Mouse (Mus musculus): ENCODE measurements at regions not wholly inside any gene's neighbourhood (a gene's known extent, or its start where the extent isn't known, plus 50 kb on each side); places are given as distances from the start of the nearest gene placed in this dataset.

GRCm38 (mm10) chr19:14343890-14344289 lies 254.0 kb downstream of the Tle4 start:
- DNase-seq (ENCODE audit: low spot score in 2 of 2) = no peak

GRCm38 (mm10) chr19:14344467-14344866 lies 253.4 kb downstream of the Tle4 start:
- DNase-seq (ENCODE audit: low spot score in 2 of 2) = no peak

- no peak for DNase-seq (ENCODE audit: low spot score in 2 of 2)
Measured at GRCm38 (mm10) chr19:14347026-14347425, 250.8 kb downstream of the Tle4 start.

- DNase-seq (ENCODE audit: low spot score in 2 of 2) = no peak
Measured at GRCm38 (mm10) chr19:14347429-14347828, 250.4 kb downstream of the Tle4 start.

- no peak for DNase-seq (ENCODE audit: low spot score in 2 of 2)
Measured at GRCm38 (mm10) chr19:14349753-14350152, 248.1 kb downstream of the Tle4 start.

- DNase-seq (ENCODE audit: low spot score in 2 of 2) = no peak
Measured at GRCm38 (mm10) chr19:14351728-14352340, 246.0 kb downstream of the Tle4 start.

GRCm38 (mm10) chr19:14352551-14352950 lies 245.3 kb downstream of the Tle4 start:
- no peak for DNase-seq (ENCODE audit: low spot score in 2 of 2)

GRCm38 (mm10) chr19:14353151-14353550 lies 244.7 kb downstream of the Tle4 start:
- peak in 1 of 2 experiments; percentile 4 for DNase-seq (ENCODE audit: low spot score in 2 of 2)

GRCm38 (mm10) chr19:14355128-14355527 lies 242.7 kb downstream of the Tle4 start:
- DNase-seq (ENCODE audit: low spot score in 2 of 2) = peak in 1 of 2 experiments; percentile 19

GRCm38 (mm10) chr19:14355946-14356345 lies 241.9 kb downstream of the Tle4 start:
- no peak for DNase-seq (ENCODE audit: low spot score in 2 of 2)

GRCm38 (mm10) chr19:14360611-14361010 lies 237.2 kb downstream of the Tle4 start:
- DNase-seq (ENCODE audit: low spot score in 2 of 2) = no peak

GRCm38 (mm10) chr19:14369098-14369604 lies 228.7 kb downstream of the Tle4 start:
- no peak for DNase-seq (ENCODE audit: low spot score in 2 of 2)

GRCm38 (mm10) chr19:14371360-14371759 lies 226.5 kb downstream of the Tle4 start:
- DNase-seq (ENCODE audit: low spot score in 2 of 2) = no peak

- no peak for DNase-seq (ENCODE audit: low spot score in 2 of 2)
Measured at GRCm38 (mm10) chr19:14373996-14374395, 223.9 kb downstream of the Tle4 start.

- no peak for DNase-seq (ENCODE audit: low spot score in 2 of 2)
Measured at GRCm38 (mm10) chr19:14380898-14381297, 217.0 kb downstream of the Tle4 start.

- DNase-seq (ENCODE audit: low spot score in 2 of 2) = no peak
Measured at GRCm38 (mm10) chr19:14387796-14388195, 210.1 kb downstream of the Tle4 start.

- no peak for DNase-seq (ENCODE audit: low spot score in 2 of 2)
Measured at GRCm38 (mm10) chr19:14388539-14388938, 209.3 kb downstream of the Tle4 start.

- DNase-seq (ENCODE audit: low spot score in 2 of 2) = no peak
Measured at GRCm38 (mm10) chr19:14389881-14390837, 207.7 kb downstream of the Tle4 start.

GRCm38 (mm10) chr19:14390914-14391313 lies 206.9 kb downstream of the Tle4 start:
- DNase-seq (ENCODE audit: low spot score in 2 of 2) = no peak

All from frontal cortex, postnatal 36 days (tissue).